Mouse (Mus musculus): ENCODE data around the gene Adra1d.

Gene Adra1d

GRCm38 (mm10) chr2:131497224-131497856 is 64.7 kb downstream of the Adra1d start:
- no peak for DNase-seq (ENCODE audit: low read depth, low spot score)

GRCm38 (mm10) chr2:131496125-131496820 is 65.8 kb downstream of the Adra1d start:
- no peak for DNase-seq (ENCODE audit: low read depth, low spot score)

Data from embryo, embryonic 11.5 days (tissue).